Mouse (Mus musculus) liver, embryonic 16.5 days (tissue): Measurements from ENCODE around the gene Dusp21. TPM values are rescaled to one million over a fixed set of nuclear protein-coding genes. Genes with fewer than 3 reads are reported as not detected.

Experiments used
- ATAC-seq: fragments of 200-750 bp; cut with Nextera tagmentation; 2 replicates; pipeline ENCODE4 v1.8.0; 2017; ENCODE audit warnings: low read depth, mild to moderate bottlenecking, moderate number of reproducible peaks, moderate library complexity
- H3K27ac ChIP-seq: fragments of 300-500 bp; sonication (generic); 2 replicates; pipeline ENCODE4 v1.5.1; 2014; ENCODE audit warnings: mild to moderate bottlenecking, low read length
- H3K27me3 ChIP-seq: fragments of 300-500 bp; sonication (generic); 2 replicates; pipeline ENCODE4 v1.6.1; 2014; ENCODE audit warnings: low read depth, low read length, mixed read lengths; ENCODE audit not compliant: control insufficient read depth, insufficient read depth
- H3K36me3 ChIP-seq: fragments of 300-500 bp; sonication (generic); 2 replicates; pipeline ENCODE4 v1.6.1; 2014; ENCODE audit warnings: mild to moderate bottlenecking; ENCODE audit not compliant: control insufficient read depth, insufficient read depth
- H3K4me1 ChIP-seq: fragments of 300-500 bp; sonication (generic); 2 replicates; pipeline ENCODE4 v1.6.1; 2014; ENCODE audit warnings: low read depth, low read length, mixed read lengths; ENCODE audit not compliant: control insufficient read depth
- H3K4me2 ChIP-seq: fragments of 300-500 bp; sonication (generic); 2 replicates; pipeline ENCODE4 v1.6.1; 2014; ENCODE audit warnings: low read depth, low read length, mixed read lengths
- H3K4me3 ChIP-seq: fragments of 300-500 bp; sonication (generic); 2 replicates; pipeline ENCODE4 v1.5.1; 2014; ENCODE audit warnings: low read depth, mild to moderate bottlenecking, low read length
- H3K9ac ChIP-seq: fragments of 300-500 bp; sonication (generic); 2 replicates; pipeline ENCODE4 v1.6.1; 2014; ENCODE audit warnings: low read depth, low read length
- H3K9me3 ChIP-seq: fragments of 300-500 bp; sonication (generic); replicated peaks from 2 replicates; pipeline ENCODE4 v1.6.1; 2016; ENCODE audit warnings: low read length; ENCODE audit not compliant: control insufficient read depth
- WGBS: fragments of 180-500 bp; shearing (Covaris S2); extraction: QIAGEN DNeasy Blood & Tissue Kit; methylation state at CpG from one replicate; pipeline ENCODE4 v1.1.7; 2014; ENCODE audit not compliant: insufficient replicate concordance; 5-methylcytosine and 5-hydroxymethylcytosine counted together
- polyA plus RNA-seq: library from polyadenylated mRNA; unstranded; fragments of >200 nt; fragmentation: Nextera tagmentation; extraction: Ambion mirVana; gene quantifications from 2 replicates; pipeline ENCODE4 v1.2.1, GENCODE M21; 2015

The Dusp21 gene
- not detected in 2 replicates for polyA plus RNA-seq

DNA sequence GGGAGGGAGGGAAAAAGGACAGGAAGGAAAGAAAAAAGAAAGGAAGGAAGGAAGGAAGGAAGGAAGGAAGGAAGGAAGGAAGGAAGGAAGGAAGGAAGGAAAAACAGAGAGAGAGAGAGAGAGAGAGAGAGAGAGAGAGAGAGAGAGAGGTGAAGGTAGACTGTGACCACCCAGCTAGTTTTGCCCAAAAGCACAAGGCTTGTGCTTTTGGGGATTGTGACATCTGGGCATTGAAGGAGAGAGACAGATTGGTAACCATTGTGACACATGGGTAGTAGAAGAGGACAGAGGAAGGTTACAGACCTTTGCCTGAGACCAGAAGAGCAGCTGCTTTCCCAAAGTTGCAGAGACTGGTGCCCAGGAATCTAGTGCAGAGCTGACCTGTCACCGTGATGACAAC is at the start of gene Dusp21:
Gene Dusp21, plus strand, starts transcription at position 301 of the 400 bp plus-strand sequence.
- no peak within 1 kb of the TSS for H3K27ac ChIP-seq
- H3K36me3 ChIP-seq = no peaks in the 10 kb centered on the region
- 81% methylated on average over 1 of the region's 1 CpGs for WGBS
- no peak within 1 kb of the TSS for H3K9ac ChIP-seq
- ATAC-seq = no peak
- H3K9me3 ChIP-seq = no peaks in the 10 kb centered on the region
- no peak within 1 kb of the TSS for H3K4me2 ChIP-seq
- no peak within 1 kb of the TSS for H3K4me3 ChIP-seq
- no peaks in the 10 kb centered on the region for H3K4me1 ChIP-seq
- no peaks in the 10 kb centered on the region for H3K27me3 ChIP-seq

GRCm38 (mm10) chrX:18160734-18161442 is 15.2 kb downstream of the Dusp21 start:
- Histone ChIP-seq H3K27ac (no peak overlapping the region), H3K4me2 (peak overlapping the region; percentile 67; the same call in 1 of the 2 replicates), H3K36me3 (no peaks in the 10 kb centered on the region), H3K9me3 (no peaks in the 10 kb centered on the region), H3K4me3 (no peak overlapping the region; the same call in 1 of the 2 replicates), H3K9ac (no peak overlapping the region), H3K4me1 (no peaks in the 10 kb centered on the region; the same call in 1 of the 2 replicates), H3K27me3 (no peaks in the 10 kb centered on the region)
- ATAC-seq = no peak
- 47% methylated on average over 4 of the region's 4 CpGs for WGBS

- Histone ChIP-seq H3K27me3 (no peaks in the 10 kb centered on the region), H3K27ac (peak overlapping the region; percentile 77), H3K9ac (peak overlapping the region; percentile 83), H3K36me3 (no peaks in the 10 kb centered on the region), H3K4me3 (peak overlapping the region; percentile 93), H3K4me1 (no peaks in the 10 kb centered on the region; the same call in 1 of the 2 replicates), H3K4me2 (peak overlapping the region; percentile 67), H3K9me3 (no peaks in the 10 kb centered on the region)
- 2% methylated on average over 28 of the region's 28 CpGs for WGBS
- ATAC-seq = peak; percentile 41
Measured at GRCm38 (mm10) chrX:18161796-18162191, 16.1 kb downstream of the Dusp21 start.

- under 1% methylated on average over 50 of the region's 50 CpGs for WGBS
- peak within 1 kb of the TSS; percentile 93 for H3K4me3 ChIP-seq
- peak within 1 kb of the TSS; percentile 98 for H3K27ac ChIP-seq
- H3K4me2 ChIP-seq = peak within 1 kb of the TSS; percentile 67
- H3K36me3 ChIP-seq = no peaks in the 10 kb centered on the region
- H3K9me3 ChIP-seq = no peaks in the 10 kb centered on the region
- peak within 1 kb of the TSS; percentile 95 for H3K9ac ChIP-seq
- ATAC-seq = peak; percentile 93
- no peaks in the 10 kb centered on the region; the same call in 1 of the 2 replicates for H3K4me1 ChIP-seq
- H3K27me3 ChIP-seq = no peaks in the 10 kb centered on the region
Measured at GRCm38 (mm10) chrX:18162192-18162857, 16.7 kb downstream of the Dusp21 start, which contains the start of gene Kdm6a. Kdm6a (plus strand) TSS chrX:18162575.

DNA sequence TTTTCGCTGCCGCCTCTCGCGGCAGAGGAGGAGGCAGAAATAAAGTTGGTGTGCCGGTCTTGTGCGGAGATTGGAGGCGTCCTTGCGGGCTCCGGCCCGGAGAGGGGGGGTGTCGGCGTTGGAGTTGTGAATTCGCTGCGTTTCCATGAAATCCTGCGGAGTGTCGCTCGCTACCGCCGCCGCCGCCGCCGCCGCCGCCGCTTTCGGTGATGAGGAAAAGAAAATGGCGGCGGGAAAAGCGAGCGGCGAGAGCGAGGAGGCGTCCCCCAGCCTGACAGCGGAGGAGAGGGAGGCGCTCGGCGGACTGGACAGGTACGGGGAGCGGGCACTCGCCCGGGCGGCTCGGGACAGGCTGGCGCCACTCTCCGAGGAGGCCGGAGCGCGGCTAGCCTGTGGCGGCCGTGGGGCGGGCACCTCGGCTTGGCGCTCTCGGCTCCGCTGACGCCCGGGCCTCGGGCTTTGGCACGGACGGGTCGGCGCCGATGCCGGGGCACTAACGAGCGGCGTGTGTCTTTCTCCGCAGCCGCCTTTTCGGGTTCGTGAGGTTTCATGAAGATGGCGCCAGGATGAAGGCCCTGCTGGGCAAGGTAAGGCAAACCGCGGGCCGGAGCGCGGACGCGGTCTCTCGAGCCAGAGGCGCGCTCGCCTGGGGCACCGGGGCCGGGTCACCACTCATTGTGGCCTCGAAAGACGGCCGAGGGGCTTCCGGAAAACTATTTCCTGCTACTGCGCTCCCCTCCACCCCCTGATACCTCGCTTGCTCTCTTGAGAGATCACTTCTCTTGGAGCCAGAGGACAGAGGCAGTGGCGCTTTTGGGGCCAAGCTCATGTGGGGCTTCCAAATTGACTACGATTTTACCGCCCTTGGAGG is 17.4 kb downstream of the Dusp21 start:
- peak overlapping the region; percentile 93 for H3K4me3 ChIP-seq
- H3K27me3 ChIP-seq = no peaks in the 10 kb centered on the region
- H3K9ac ChIP-seq = peak overlapping the region; percentile 95
- H3K36me3 ChIP-seq = no peaks in the 10 kb centered on the region
- no peaks in the 10 kb centered on the region; the same call in 1 of the 2 replicates for H3K4me1 ChIP-seq
- no peaks in the 10 kb centered on the region for H3K9me3 ChIP-seq
- peak overlapping the region; percentile 98 for H3K27ac ChIP-seq
- ATAC-seq = peak; percentile 25
- peak overlapping the region; percentile 50 for H3K4me2 ChIP-seq
- under 1% methylated on average over 88 of the region's 95 CpGs for WGBS

GRCm38 (mm10) chrX:18163917-18164624 is 18.4 kb downstream of the Dusp21 start:
- WGBS = 1% methylated on average over 10 of the region's 10 CpGs
- ATAC-seq = no peak
- no peaks in the 10 kb centered on the region for H3K36me3 ChIP-seq

DNA sequence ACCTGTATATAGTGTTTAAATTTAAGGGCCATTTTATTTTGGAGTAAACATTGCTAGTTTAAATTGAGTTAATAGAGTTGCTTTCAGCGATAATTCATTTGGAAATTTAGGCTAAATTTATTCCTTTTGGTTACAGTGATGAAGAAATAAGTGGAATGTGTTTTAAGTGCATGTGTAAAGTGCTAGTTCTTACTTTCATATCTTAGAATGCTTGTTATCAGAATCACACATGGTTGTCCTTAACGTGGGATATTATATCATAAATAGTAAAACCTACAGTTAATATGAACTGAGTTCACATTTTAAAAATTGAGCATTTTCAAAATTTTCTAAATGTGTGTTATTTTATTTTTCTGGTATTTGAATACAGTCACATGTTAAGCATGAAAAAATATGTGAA is 19.5 kb downstream of the Dusp21 start:
- no peaks in the 10 kb centered on the region for H3K27me3 ChIP-seq
- no peak overlapping the region for H3K9ac ChIP-seq
- no peak overlapping the region for H3K27ac ChIP-seq
- H3K4me1 ChIP-seq = no peaks in the 10 kb centered on the region; the same call in 1 of the 2 replicates
- H3K36me3 ChIP-seq = no peaks in the 10 kb centered on the region
- 34% methylated on average over 2 of the region's 2 CpGs for WGBS
- H3K9me3 ChIP-seq = no peaks in the 10 kb centered on the region
- no peak overlapping the region for H3K4me2 ChIP-seq
- no peak overlapping the region for H3K4me3 ChIP-seq
- ATAC-seq = no peak

More at GRCm38 (mm10) chrX:18163917-18164624, 18.4 kb downstream of the Dusp21 start:
- H3K4me1 ChIP-seq = no peaks in the 10 kb centered on the region; the same call in 1 of the 2 replicates
- H3K4me2 ChIP-seq = peak overlapping the region; percentile 50
- peak overlapping the region; percentile 93 for H3K4me3 ChIP-seq
- peak overlapping the region; percentile 98 for H3K27ac ChIP-seq
- peak overlapping the region; percentile 95 for H3K9ac ChIP-seq
- H3K27me3 ChIP-seq = no peaks in the 10 kb centered on the region
- no peaks in the 10 kb centered on the region for H3K9me3 ChIP-seq

DNA sequence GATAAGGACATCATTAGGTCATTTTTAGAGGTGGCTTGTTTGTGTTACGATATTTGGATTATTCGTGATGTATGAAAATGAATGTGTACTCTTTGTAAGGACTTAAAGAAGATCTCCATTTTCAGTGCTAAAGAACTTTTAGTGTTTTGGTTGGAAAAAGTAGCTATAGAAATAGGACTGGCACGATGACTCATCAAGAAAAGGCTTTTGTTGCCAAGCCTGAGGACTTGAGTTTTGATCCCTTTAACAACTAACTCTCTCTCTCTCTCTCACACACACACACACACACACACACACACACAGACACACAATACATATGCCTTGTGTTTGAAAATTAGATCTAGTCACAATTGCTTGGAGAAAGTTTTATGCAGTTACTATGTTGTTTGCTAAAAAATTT is 21.3 kb downstream of the Dusp21 start:
- WGBS = 62% methylated on average over 3 of the region's 3 CpGs
- ATAC-seq = no peak
- H3K27me3 ChIP-seq = no peaks in the 10 kb centered on the region
- H3K4me2 ChIP-seq = no peak overlapping the region
- H3K4me1 ChIP-seq = no peaks in the 10 kb centered on the region; the same call in 1 of the 2 replicates
- no peak overlapping the region for H3K9ac ChIP-seq
- H3K4me3 ChIP-seq = no peak overlapping the region
- H3K27ac ChIP-seq = no peak overlapping the region
- no peaks in the 10 kb centered on the region for H3K9me3 ChIP-seq
- no peaks in the 10 kb centered on the region for H3K36me3 ChIP-seq
